Mouse (Mus musculus): ENCODE data around the gene Ppfibp1. TPM values are rescaled to one million over a fixed set of nuclear protein-coding genes. Genes with fewer than 3 reads are reported as not detected.
A peak's percentile ranks its signal among the peaks of the same experiment; 100 is the strongest.

The Ppfibp1 gene
- total RNA-seq, 2 experiments from 2014 or later: 56.5 to 64.7 TPM

GRCm38 (mm10) chr6:147030096-147030885, 142.0 kb downstream of the Ppfibp1 start:
- DNase-seq (ENCODE audit: low spot score in 2 of 2): peak in 1 of 2 experiments; percentile 18

GRCm38 (mm10) chr6:147032303-147032925, 144.1 kb downstream of the Ppfibp1 start, which contains the start of gene Rep15:
Gene Rep15 (plus strand): TSS chr6:147032584.
- no peak for DNase-seq (ENCODE audit: low spot score in 2 of 2)

GRCm38 (mm10) chr6:147042291-147043290, 154.3 kb downstream of the Ppfibp1 start, which contains the start of gene Mrps35:
Gene Mrps35 (plus strand): TSS chr6:147042764.
- DNase-seq (ENCODE audit: low spot score in 2 of 2): peak; percentile 86 to 91

- no peak for DNase-seq (ENCODE audit: low spot score in 2 of 2)
Observed at GRCm38 (mm10) chr6:147043633-147044032, 155.3 kb downstream of the Ppfibp1 start.

- DNase-seq (ENCODE audit: low spot score in 2 of 2): no peak
Observed at GRCm38 (mm10) chr6:147049239-147049805, 161.0 kb downstream of the Ppfibp1 start.

GRCm38 (mm10) chr6:147051666-147052065, 163.4 kb downstream of the Ppfibp1 start:
- DNase-seq (ENCODE audit: low spot score in 2 of 2): no peak

GRCm38 (mm10) chr6:147052440-147052839, 164.2 kb downstream of the Ppfibp1 start:
- no peak for DNase-seq (ENCODE audit: low spot score in 2 of 2)

- DNase-seq (ENCODE audit: low spot score in 2 of 2): no peak
Observed at GRCm38 (mm10) chr6:147053785-147054646, 165.7 kb downstream of the Ppfibp1 start.

GRCm38 (mm10) chr6:147055374-147055977, 167.2 kb downstream of the Ppfibp1 start:
- no peak for DNase-seq (ENCODE audit: low spot score in 2 of 2)

- DNase-seq (ENCODE audit: low spot score in 2 of 2): no peak
Observed at GRCm38 (mm10) chr6:147059326-147059725, 171.0 kb downstream of the Ppfibp1 start.

GRCm38 (mm10) chr6:147061630-147062029, 173.3 kb downstream of the Ppfibp1 start:
- no peak for DNase-seq (ENCODE audit: low spot score in 2 of 2)

- DNase-seq (ENCODE audit: low spot score in 2 of 2): no peak
Observed at GRCm38 (mm10) chr6:147062034-147062433, 173.7 kb downstream of the Ppfibp1 start.

GRCm38 (mm10) chr6:147062694-147063093, 174.4 kb downstream of the Ppfibp1 start:
- DNase-seq (ENCODE audit: low spot score in 2 of 2): no peak

- DNase-seq (ENCODE audit: low spot score in 2 of 2): no peak
Observed at GRCm38 (mm10) chr6:147064226-147064943, 176.1 kb downstream of the Ppfibp1 start.

GRCm38 (mm10) chr6:147064944-147065261, 176.6 kb downstream of the Ppfibp1 start:
- no peak for DNase-seq (ENCODE audit: low spot score in 2 of 2)

- no peak for DNase-seq (ENCODE audit: low spot score in 2 of 2)
Observed at GRCm38 (mm10) chr6:147075808-147076387, 187.6 kb downstream of the Ppfibp1 start.

- DNase-seq (ENCODE audit: low spot score in 2 of 2): no peak
Observed at GRCm38 (mm10) chr6:147076878-147077277, 188.6 kb downstream of the Ppfibp1 start.

- DNase-seq (ENCODE audit: low spot score in 2 of 2): no peak
Observed at GRCm38 (mm10) chr6:147079919-147080318, 191.6 kb downstream of the Ppfibp1 start.
